Mouse (Mus musculus) embryonic facial prominence, embryonic 11.5 days (tissue): ENCODE results near the gene Klhdc8b. TPM values are rescaled to one million over a fixed set of nuclear protein-coding genes. Genes with fewer than 3 reads are reported as not detected.

Experiments used
- ATAC-seq: fragments of 200-750 bp; cut with Nextera tagmentation; replicated peaks from 2 replicates; pipeline ENCODE4 v1.8.0; 2017; ENCODE audit warnings: low read depth; ENCODE audit not compliant: insufficient number of reproducible peaks, low FRiP score, low TSS enrichment
- DNase-seq: peaks from one replicate; pipeline ENCODE4 v3.0.0-alpha.2; 2015; ENCODE audit warnings: low spot score
- H3K27ac ChIP-seq: fragments of 300-500 bp; sonication (generic); replicated peaks from 2 replicates; pipeline ENCODE4 v1.5.1; 2014; ENCODE audit warnings: mild to moderate bottlenecking, low read depth, low read length, control low read depth
- H3K27me3 ChIP-seq: fragments of 300-500 bp; sonication (generic); 2 replicates; pipeline ENCODE4 v1.6.1; 2014; ENCODE audit warnings: mild to moderate bottlenecking, low read length, moderate library complexity, mixed read lengths; ENCODE audit not compliant: control insufficient read depth, insufficient read depth
- H3K36me3 ChIP-seq: fragments of 300-500 bp; sonication (generic); replicated peaks from 2 replicates; pipeline ENCODE4 v1.6.1; 2014; ENCODE audit warnings: low read depth, mild to moderate bottlenecking, low read length, moderate library complexity, mixed read lengths; ENCODE audit not compliant: control insufficient read depth, insufficient read depth
- H3K4me1 ChIP-seq: fragments of 300-500 bp; sonication (generic); 2 replicates; pipeline ENCODE4 v1.6.1; 2014; ENCODE audit warnings: low read length, mixed read lengths; ENCODE audit not compliant: control insufficient read depth, insufficient read depth
- H3K4me2 ChIP-seq: fragments of 300-500 bp; sonication (generic); 2 replicates; pipeline ENCODE4 v1.6.1; 2014; ENCODE audit warnings: low read depth, mild to moderate bottlenecking, control low read depth, low read length, moderate library complexity
- H3K4me3 ChIP-seq: fragments of 300-500 bp; sonication (generic); 2 replicates; pipeline ENCODE4 v1.5.1; 2014; ENCODE audit warnings: low read depth, low read length, control low read depth
- H3K9ac ChIP-seq: fragments of 300-500 bp; sonication (generic); replicated peaks from 2 replicates; pipeline ENCODE4 v1.6.1; 2014; ENCODE audit warnings: mild to moderate bottlenecking, control low read depth, low read length
- H3K9me3 ChIP-seq: fragments of 300-500 bp; sonication (generic); replicated peaks from 2 replicates; pipeline ENCODE4 v1.6.1; 2016; ENCODE audit warnings: mild to moderate bottlenecking, low read length, inconsistent platforms, mixed read lengths; ENCODE audit not compliant: control insufficient read depth
- WGBS: fragments of 180-500 bp; shearing (Covaris S2); extraction: QIAGEN DNeasy Blood & Tissue Kit; methylation state at CpG from one replicate; pipeline ENCODE4 v1.1.7; 2014; 5-methylcytosine and 5-hydroxymethylcytosine counted together
- polyA plus RNA-seq: library from polyadenylated mRNA; unstranded; fragments of >200 nt; fragmentation: Nextera tagmentation; extraction: Ambion mirVana; gene quantifications from 2 replicates; pipeline ENCODE4 v1.2.1, GENCODE M21; 2014

The Klhdc8b gene
- polyA plus RNA-seq, 1 experiment from 2014 or later, result 19.0 TPM

DNA sequence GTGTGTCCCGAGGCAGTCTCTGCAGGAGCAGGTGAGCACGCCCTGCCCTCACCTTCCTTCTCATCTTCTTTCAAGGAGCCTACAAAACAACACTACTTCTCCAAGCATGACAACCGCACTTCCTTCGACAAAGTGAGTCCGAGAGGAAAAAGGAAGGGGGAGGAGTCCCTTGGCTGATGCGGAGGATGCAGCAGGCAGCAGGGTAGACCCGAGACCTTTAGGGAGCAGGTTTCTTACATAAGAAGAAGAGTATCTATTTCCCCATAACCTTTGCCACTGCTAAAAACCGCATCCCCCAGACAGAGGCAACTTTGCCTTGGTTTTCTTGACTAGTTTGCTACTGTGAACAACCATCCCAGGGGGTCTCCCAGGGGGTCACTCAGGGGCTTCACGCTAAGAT lies 16.3 kb downstream of the Klhdc8b start:
- DNase-seq (no peak), ATAC-seq (no peak)
- Histone ChIP-seq H3K4me2 (no peak overlapping the region), H3K27me3 (no peaks in the 10 kb centered on the region), H3K4me3 (no peak overlapping the region), H3K36me3 (no peaks in the 10 kb centered on the region), H3K9me3 (no peaks in the 10 kb centered on the region), H3K4me1 (peaks cover 3% of the 10 kb centered on the region; the same call in 1 of the 2 replicates), H3K9ac (no peak overlapping the region), H3K27ac (no peak overlapping the region)
- 60% methylated on average over 9 of the region's 9 CpGs for WGBS

DNA sequence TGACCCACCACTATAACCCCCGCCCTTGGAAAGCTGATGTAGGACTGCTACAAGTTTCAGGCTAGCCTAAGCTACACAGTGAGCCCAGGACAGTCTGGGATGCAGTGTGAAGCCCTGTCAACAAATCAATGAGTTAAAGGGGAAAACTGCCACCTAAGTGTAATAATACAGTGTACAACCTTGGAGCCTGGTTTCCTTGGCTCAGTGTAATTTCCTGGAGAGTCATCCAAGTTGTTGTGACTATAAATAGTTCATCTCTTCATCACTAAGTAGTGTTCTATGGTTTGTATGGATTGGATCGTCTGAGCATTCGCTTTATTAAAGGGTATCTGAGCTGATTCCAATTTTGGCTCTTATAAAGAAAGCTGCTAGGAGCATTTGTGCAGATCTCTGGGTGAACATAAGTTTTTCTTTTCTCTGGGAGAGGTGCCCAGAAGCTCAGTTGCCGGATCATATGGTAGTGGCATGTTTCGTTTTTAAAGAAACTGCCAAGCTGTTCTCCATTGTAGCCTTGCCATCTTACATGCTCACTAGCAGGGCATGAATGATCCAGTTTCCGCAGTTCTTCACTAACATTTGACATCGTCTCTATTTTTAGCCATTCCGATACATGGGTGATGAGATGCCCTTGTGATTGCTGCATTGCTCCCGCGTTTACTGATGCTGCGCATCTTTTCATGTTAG lies 20.0 kb downstream of the Klhdc8b start:
- Histone ChIP-seq H3K36me3 (no peaks in the 10 kb centered on the region), H3K4me1 (no peaks in the 10 kb centered on the region), H3K9ac (no peak overlapping the region), H3K27ac (no peak overlapping the region), H3K4me2 (no peak overlapping the region), H3K4me3 (no peak overlapping the region), H3K9me3 (no peaks in the 10 kb centered on the region), H3K27me3 (no peaks in the 10 kb centered on the region)
- WGBS, result 89% methylated on average over 11 of the region's 11 CpGs
- ATAC-seq, result no peak
- DNase-seq, result no peak

DNA sequence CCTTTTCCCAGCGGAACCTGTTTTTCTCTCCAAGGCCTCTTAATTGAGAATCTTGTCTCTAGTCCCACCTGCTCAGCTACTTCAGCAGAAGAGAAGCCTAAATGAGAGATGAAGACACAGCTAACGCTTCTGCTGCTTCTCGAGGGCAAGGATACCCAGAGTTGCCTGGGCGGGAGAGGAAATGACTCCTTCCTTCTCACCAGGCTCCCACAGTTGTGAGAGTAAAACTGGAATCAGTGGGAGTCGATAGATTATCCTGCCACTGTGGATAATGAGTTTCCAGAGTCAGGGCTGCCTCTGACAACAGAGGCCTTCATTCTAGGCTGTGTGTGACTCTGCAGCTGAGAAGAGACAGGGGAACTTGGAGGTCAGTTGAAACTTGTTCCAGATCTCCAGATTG lies 20.9 kb downstream of the Klhdc8b start:
- WGBS, result 79% methylated on average over 5 of the region's 5 CpGs
- DNase-seq, result no peak
- ATAC-seq, result no peak
- no peaks in the 10 kb centered on the region for H3K36me3 ChIP-seq
- no peaks in the 10 kb centered on the region for H3K4me1 ChIP-seq
- no peak overlapping the region for H3K9ac ChIP-seq
- H3K27me3 ChIP-seq, result no peaks in the 10 kb centered on the region
- no peak overlapping the region for H3K4me3 ChIP-seq
- H3K9me3 ChIP-seq, result no peaks in the 10 kb centered on the region
- no peak overlapping the region for H3K27ac ChIP-seq
- no peak overlapping the region for H3K4me2 ChIP-seq

DNA sequence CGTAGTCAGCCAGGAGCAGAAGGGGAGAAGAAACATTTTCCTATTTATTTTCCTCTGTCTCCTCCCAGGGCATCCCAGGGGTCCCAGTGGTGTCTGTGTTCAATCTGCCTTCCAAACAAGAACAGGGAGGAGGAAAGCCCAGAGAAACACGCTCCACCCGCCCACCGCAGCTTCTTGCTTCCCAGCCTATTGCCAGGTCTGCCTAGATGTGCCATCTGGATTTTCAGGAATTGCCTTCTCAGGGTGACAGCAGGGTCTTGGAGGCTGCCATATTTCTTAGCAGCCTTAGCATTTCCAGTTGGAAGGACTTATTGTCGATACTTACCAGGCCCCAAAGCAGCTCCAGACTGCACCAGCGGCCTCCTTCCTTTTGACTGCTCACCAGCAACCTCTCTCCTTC lies 22.2 kb downstream of the Klhdc8b start:
- Histone ChIP-seq H3K4me3 (no peak overlapping the region), H3K4me1 (no peaks in the 10 kb centered on the region), H3K27ac (no peak overlapping the region), H3K36me3 (no peaks in the 10 kb centered on the region), H3K9me3 (no peaks in the 10 kb centered on the region), H3K27me3 (no peaks in the 10 kb centered on the region), H3K4me2 (no peak overlapping the region), H3K9ac (no peak overlapping the region)
- WGBS, result 82% methylated on average over 6 of the region's 6 CpGs
- no peak for DNase-seq
- no peak for ATAC-seq

DNA sequence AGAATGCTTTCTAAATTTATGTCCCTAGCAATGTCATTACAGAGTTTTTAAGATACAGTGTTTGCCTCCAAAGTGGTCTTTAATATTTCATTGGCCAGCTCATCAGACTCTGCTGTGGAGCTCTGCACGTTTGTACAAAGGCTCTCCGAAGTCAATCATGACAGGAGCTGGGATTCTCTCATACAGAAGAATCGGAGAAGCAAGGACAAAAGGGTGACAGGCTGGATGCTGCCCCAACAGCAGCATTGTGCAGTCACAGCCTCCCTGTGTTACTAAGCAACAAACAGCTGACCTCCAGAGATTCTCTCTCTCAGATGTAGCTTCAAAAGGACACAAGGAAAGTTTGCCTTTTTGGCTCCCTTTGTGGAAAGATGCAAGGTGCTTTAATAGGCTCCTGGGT lies 25.2 kb downstream of the Klhdc8b start, which contains the start of gene BC048562:
TSS of gene BC048562 (plus strand) at position 301 of the 400 bp plus-strand sequence.
- Histone ChIP-seq H3K9me3 (no peaks in the 10 kb centered on the region), H3K27me3 (no peaks in the 10 kb centered on the region), H3K4me2 (no peak within 1 kb of the TSS), H3K4me1 (no peaks in the 10 kb centered on the region), H3K4me3 (no peak within 1 kb of the TSS), H3K27ac (no peak within 1 kb of the TSS), H3K36me3 (no peaks in the 10 kb centered on the region), H3K9ac (no peak within 1 kb of the TSS)
- ATAC-seq, result no peak
- DNase-seq, result no peak
- 66% methylated on average over 3 of the region's 3 CpGs for WGBS

DNA sequence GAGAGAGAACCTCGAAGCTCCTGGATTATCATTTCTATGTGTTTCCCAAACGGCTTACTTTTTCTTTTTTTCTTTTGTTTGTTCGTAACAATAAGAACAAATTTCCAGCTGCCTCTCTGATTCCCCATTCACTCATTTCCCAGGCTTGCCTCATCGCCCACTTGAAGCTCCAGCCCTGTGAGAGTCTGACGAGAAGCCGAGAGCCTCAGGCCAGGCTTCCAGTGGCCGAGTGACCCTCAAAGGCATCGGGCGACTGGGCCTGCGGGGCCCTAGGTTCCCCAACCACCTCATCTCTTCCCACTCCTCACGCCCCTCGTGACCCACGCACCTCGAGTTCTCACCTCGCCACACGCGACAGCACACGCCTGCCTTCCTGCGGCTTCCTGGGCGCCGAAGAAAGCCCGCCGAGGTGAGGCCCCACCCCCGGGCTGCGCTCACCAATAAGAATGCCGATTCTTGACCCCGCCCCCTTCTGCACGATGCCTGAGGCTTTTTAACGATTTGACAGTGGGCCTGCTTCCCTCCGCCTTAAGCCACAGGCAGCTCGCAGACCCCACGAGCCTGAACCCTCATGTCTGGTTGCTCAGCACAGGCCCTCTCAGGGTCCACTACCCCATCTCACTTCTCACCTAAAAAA lies 29.8 kb downstream of the Klhdc8b start:
- DNase-seq, result peak; percentile 53
- Histone ChIP-seq H3K9ac (no peak overlapping the region), H3K4me3 (0 out of 2 replicates have a peak overlapping the region, but pooled peaks have one; percentile 8), H3K4me2 (peak overlapping the region; percentile 32), H3K36me3 (no peaks in the 10 kb centered on the region), H3K9me3 (no peaks in the 10 kb centered on the region), H3K27ac (no peak overlapping the region), H3K27me3 (no peaks in the 10 kb centered on the region), H3K4me1 (no peaks in the 10 kb centered on the region)
- ATAC-seq, result no peak
- WGBS, result 51% methylated on average over 32 of the region's 32 CpGs

DNA sequence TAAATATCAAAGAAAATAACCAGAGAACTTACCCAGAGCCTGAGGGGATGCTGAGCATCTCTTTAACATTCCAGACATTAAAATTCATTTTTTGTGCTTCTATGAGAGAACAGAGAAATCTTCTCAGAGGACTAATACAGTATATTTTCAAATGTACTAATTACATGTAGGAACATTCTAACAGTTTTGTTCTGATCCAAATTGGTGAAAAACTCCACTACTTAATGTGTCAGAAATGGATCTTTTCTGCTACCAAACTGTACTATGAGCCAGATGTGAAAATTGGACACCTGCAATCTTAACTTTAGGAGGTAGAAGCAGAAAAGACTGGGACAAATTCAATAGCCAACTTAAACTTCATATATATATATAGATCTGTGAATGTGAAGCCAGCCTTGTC lies 33.0 kb downstream of the Klhdc8b start, which contains the start of gene Ccdc36:
TSS of gene Ccdc36 (minus strand) at position 101 of the 400 bp plus-strand sequence.
- ATAC-seq, result no peak
- Histone ChIP-seq H3K4me3 (no peak within 1 kb of the TSS), H3K4me1 (no peaks in the 10 kb centered on the region), H3K9ac (no peak within 1 kb of the TSS), H3K36me3 (no peaks in the 10 kb centered on the region), H3K4me2 (no peak within 1 kb of the TSS), H3K27me3 (no peaks in the 10 kb centered on the region), H3K27ac (no peak within 1 kb of the TSS), H3K9me3 (no peaks in the 10 kb centered on the region)
- no peak for DNase-seq

DNA sequence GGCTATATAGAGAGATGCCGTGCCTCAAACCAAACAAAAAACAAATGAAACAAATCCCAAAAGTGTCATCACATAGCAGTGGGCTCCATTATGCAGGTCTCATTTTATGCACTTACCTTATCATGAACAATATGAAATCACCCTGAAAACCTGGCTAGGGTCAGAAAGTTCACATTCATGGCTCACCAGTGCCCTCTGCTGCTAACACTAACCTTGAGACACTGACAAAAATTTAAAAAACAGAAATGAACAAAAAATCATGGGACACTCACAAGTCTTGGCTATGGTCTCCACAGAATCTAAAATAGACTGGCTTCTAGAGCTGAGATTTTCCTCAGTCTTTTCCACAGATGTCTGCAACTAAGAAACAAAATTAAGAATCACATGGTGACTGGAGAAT lies 49.2 kb downstream of the Klhdc8b start:
- DNase-seq, result peak; percentile 27
- no peak overlapping the region for H3K9ac ChIP-seq
- H3K4me3 ChIP-seq, result no peak overlapping the region
- 61% methylated on average over 1 of the region's 1 CpGs for WGBS
- H3K27ac ChIP-seq, result no peak overlapping the region
- H3K9me3 ChIP-seq, result no peaks in the 10 kb centered on the region
- no peak overlapping the region for H3K4me2 ChIP-seq
- H3K27me3 ChIP-seq, result no peaks in the 10 kb centered on the region
- H3K36me3 ChIP-seq, result no peaks in the 10 kb centered on the region
- no peaks in the 10 kb centered on the region for H3K4me1 ChIP-seq
- no peak for ATAC-seq
